Mouse (Mus musculus): ENCODE measurements around the gene Hoxc11. TPM values are rescaled to one million over a fixed set of nuclear protein-coding genes. Genes with fewer than 3 reads are reported as not detected.

Gene Hoxc11
- polyA plus RNA-seq, 1 experiment from 2014 or later, result not detected

DNA sequence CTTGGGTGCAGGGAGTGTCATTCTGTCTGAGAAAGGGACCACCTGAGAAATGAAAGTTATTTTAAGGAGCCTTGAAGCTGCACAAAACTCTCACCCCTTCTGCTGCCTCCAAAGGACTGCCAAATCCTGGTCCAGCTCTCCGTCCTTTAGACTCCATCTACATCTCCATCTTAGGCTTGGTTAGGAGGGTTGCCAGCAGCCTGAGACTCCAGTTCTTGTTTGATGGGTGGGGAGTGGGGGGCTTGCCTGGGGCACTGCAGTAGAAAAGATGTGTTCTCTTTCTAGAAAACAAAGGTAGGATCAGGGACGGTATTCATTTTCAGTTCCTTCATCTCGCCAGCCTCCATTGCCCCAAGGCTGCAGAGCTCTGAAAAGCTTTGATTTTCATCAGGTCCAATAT is 43.2 kb downstream of the Hoxc11 start:
- Histone ChIP-seq H3K4me2 (no peak overlapping the region), H3K36me3 (no peaks in the 10 kb centered on the region), H3K4me1 (replicated peaks) (peaks cover 8% of the 10 kb centered on the region), H3K27ac (no peak overlapping the region), H3K9ac (no peak overlapping the region), H3K9me3 (no peaks in the 10 kb centered on the region), H3K27me3 (peaks cover 97% of the 10 kb centered on the region), H3K4me3 (no peak overlapping the region)
- ATAC-seq (ENCODE audit: low FRiP score), result no peak
- 1% methylated on average over 3 of the region's 3 CpGs for WGBS

DNA sequence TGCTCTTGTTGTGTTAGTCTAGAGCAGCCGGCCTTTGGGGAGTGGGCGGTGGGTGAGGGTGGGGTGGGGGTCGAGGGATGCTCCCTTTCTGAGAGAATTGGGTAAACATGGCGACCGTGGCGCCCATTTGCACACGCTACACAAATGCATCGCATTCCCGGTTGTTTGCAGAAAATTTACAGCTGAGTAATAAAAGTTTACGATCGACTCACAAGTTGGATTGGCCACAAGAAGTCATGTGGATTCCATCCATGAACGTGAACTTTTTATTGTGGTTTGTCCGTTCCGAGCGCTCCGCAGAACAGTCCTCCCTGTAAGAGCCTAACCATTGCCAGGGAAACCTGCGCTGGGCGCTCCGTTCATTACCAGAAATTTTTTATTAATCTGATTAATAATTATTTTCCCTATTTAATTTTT is 43.7 kb downstream of the Hoxc11 start, which contains the start of gene Hoxc6:
Gene Hoxc6, plus strand, starts transcription at position 319 of the 417 bp plus-strand sequence.
- Histone ChIP-seq H3K27me3 (peaks cover 97% of the 10 kb centered on the region), H3K9ac (no peak within 1 kb of the TSS), H3K4me2 (peak within 1 kb of the TSS; percentile 52), H3K27ac (no peak within 1 kb of the TSS), H3K4me1 (replicated peaks) (peaks cover 8% of the 10 kb centered on the region), H3K4me3 (peak within 1 kb of the TSS; percentile 33), H3K9me3 (no peaks in the 10 kb centered on the region), H3K36me3 (no peaks in the 10 kb centered on the region)
- WGBS, result 1% methylated on average over 19 of the region's 19 CpGs
- no peak for ATAC-seq (ENCODE audit: low FRiP score)

DNA sequence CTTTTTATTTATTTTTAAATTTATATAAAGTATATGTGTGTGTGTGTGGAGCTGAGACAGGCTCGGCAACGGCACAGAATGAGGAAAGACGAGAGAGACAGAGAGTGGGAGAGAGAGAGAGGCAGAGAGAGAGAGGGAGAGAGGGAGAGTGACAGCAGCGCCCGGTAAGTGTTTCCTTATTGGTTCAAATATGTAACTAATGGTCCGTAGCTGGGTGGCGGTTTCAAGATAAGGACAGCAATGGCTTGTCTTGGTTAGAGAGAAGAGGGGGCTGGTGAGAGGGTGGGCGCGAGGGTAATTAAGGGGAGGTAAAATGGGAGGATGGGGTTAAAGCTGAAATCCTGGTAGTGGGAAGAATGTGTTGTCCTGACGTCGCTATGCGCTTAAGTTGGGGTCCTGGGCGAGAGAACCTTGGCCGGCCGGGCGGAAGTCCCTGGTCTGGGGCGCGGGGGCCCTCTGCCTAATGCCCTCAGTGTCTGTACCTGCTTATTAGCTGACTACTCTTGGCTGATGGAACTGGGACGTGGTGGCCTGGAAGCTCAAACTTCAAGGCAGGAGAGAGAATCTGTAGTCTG is 44.5 kb downstream of the Hoxc11 start:
- Histone ChIP-seq H3K36me3 (no peaks in the 10 kb centered on the region), H3K27me3 (peaks cover 98% of the 10 kb centered on the region), H3K9me3 (no peaks in the 10 kb centered on the region), H3K4me1 (replicated peaks) (peaks cover 8% of the 10 kb centered on the region), H3K9ac (no peak overlapping the region), H3K4me2 (peak overlapping the region; percentile 52), H3K4me3 (peak overlapping the region; percentile 33), H3K27ac (no peak overlapping the region)
- ATAC-seq (ENCODE audit: low FRiP score), result no peak
- 0% methylated on average over 19 of the region's 19 CpGs for WGBS

DNA sequence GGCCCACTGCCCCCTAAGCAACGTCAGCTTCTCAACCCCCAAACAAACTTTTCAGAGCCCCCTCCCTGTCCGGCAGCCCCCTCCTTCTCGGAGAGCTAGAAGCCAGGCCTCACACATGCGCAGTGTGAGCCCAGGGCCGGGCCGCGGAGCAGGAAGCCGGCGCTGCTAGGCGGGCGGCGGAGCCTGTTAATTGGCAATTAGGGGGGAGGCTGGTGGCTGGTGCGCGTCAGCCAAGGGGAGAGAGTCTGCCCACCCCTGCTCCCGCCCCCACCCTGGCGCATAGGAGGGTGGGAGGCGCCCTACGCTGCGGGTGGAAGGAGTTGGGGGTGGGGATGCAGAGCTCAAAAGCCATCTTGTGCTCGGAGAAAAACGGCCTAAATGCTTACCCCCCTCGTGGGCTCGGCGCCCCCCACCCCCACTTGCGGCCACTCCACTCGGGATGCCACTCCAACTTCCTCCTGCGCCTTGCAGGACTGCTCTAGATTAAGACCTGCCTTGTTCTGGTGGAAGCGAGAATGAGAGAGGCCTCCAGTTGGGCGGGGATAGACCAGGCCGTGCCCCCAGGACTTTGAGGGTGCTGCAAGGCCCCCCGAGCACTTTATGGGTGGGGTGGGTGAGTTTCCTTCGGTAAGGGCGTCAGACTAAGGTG is 45.1 kb downstream of the Hoxc11 start:
- H3K9ac ChIP-seq, result peak overlapping the region; percentile 56
- peaks cover 99% of the 10 kb centered on the region for H3K27me3 ChIP-seq
- no peak overlapping the region for H3K27ac ChIP-seq
- WGBS, result under 1% methylated on average over 33 of the region's 33 CpGs
- no peak for ATAC-seq (ENCODE audit: low FRiP score)
- H3K4me3 ChIP-seq, result peak overlapping the region; percentile 33
- peak overlapping the region; percentile 52 for H3K4me2 ChIP-seq
- H3K4me1 ChIP-seq (replicated peaks), result peaks cover 8% of the 10 kb centered on the region
- H3K36me3 ChIP-seq, result no peaks in the 10 kb centered on the region
- H3K9me3 ChIP-seq, result no peaks in the 10 kb centered on the region

DNA sequence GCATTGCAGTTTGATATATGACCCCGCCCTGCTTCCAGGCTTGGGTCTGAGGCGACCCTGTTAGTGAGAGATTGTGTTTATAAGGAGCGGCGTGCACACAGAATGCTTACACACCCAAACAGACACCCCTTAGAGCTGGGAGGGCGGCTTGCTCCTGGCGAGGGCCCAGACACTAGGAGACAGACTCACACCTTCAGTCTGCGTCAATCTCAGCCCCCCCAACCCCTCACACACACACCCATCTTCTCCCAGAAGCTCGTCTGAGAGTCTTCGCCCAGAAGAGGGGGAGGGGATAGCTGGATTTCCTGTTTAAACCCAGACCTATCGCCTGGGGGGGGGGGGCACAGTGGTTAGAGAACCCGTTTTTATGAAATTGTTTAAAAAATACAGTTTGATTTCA is 45.7 kb downstream of the Hoxc11 start:
- ATAC-seq (ENCODE audit: low FRiP score), result no peak
- no peak overlapping the region for H3K9ac ChIP-seq
- H3K36me3 ChIP-seq, result no peaks in the 10 kb centered on the region
- H3K4me2 ChIP-seq, result no peak overlapping the region
- no peak overlapping the region for H3K27ac ChIP-seq
- peaks cover 8% of the 10 kb centered on the region for H3K4me1 ChIP-seq (replicated peaks)
- H3K4me3 ChIP-seq, result 0 out of 2 replicates have a peak overlapping the region, but pooled peaks have one; percentile 33
- 2% methylated on average over 11 of the region's 11 CpGs for WGBS
- H3K9me3 ChIP-seq, result no peaks in the 10 kb centered on the region
- peaks cover 99% of the 10 kb centered on the region for H3K27me3 ChIP-seq

DNA sequence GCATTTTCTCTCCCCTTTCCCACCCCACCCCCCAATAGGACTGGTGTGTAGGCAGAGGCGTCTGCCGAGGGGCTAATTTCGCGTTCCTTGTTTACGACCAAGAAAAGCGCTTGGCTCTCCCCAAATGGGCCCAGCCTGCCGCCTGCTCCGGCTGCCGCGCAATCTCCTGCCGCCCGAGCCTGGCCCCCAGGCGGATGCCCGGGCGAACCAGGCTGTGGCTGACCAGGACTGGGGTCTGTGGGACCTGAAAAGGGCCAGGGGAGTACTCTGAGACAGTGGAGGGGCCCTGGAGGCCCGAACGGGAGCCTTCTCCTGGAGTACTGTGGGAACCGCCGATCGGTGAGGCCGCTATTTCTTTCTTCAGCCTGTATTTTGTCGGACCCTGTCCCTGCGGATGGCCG is 46.3 kb downstream of the Hoxc11 start:
- no peak for ATAC-seq (ENCODE audit: low FRiP score)
- H3K4me2 ChIP-seq, result no peak overlapping the region
- H3K9me3 ChIP-seq, result no peaks in the 10 kb centered on the region
- 2% methylated on average over 24 of the region's 24 CpGs for WGBS
- H3K27ac ChIP-seq, result no peak overlapping the region
- peak overlapping the region; percentile 15; the same call in 1 of the 2 replicates for H3K4me3 ChIP-seq
- peaks cover 8% of the 10 kb centered on the region for H3K4me1 ChIP-seq (replicated peaks)
- H3K27me3 ChIP-seq, result peaks cover 99% of the 10 kb centered on the region
- no peaks in the 10 kb centered on the region for H3K36me3 ChIP-seq
- H3K9ac ChIP-seq, result no peak overlapping the region

DNA sequence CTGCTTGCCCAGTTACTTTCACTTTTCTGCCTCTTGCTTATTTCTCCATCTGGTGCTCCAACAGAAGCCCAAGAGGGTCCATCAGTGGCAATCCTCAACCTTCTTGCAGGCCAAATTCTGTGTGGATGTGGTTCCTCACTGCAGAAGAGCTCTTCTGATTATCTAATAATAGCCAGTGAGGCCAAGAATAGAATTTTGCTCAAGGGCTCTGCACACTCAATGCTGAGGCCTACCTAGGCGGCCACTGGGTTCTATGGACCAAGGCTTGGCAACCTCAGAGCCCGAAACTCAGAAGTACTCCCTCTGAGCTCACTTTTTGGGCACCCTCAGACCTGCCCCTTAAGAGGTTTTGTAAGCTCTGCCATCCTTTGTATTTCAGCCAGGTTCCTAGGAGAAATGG is 47.1 kb downstream of the Hoxc11 start:
- Histone ChIP-seq H3K27ac (no peak overlapping the region), H3K9me3 (no peaks in the 10 kb centered on the region), H3K9ac (no peak overlapping the region), H3K4me2 (no peak overlapping the region), H3K4me1 (replicated peaks) (peaks cover 8% of the 10 kb centered on the region), H3K36me3 (no peaks in the 10 kb centered on the region), H3K4me3 (no peak overlapping the region), H3K27me3 (peaks cover 100% of the 10 kb centered on the region)
- 18% methylated on average over 2 of the region's 2 CpGs for WGBS
- ATAC-seq (ENCODE audit: low FRiP score), result no peak

DNA sequence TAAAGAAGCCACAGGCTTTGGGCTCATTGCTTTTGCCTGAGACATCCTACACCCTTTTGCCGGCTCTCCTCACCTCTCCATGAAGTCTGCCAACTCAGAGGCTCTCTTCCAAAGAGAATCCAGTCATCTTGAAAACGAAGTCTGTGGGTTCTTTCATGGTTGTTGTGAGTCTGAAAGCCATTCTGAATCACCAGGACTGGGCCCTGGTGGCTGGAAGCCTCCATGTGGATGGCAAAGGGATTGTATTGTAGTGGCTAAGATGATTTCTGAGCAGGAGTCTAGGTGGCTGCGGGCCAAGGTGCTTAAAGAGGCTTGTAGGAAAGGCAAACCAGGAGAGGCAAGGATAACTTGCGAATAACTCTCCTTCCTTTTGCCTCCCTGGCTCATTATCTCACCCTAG is 47.9 kb downstream of the Hoxc11 start:
- no peak for ATAC-seq (ENCODE audit: low FRiP score)
- WGBS, result 5% methylated on average over 4 of the region's 4 CpGs
- Histone ChIP-seq H3K4me1 (replicated peaks) (peaks cover 8% of the 10 kb centered on the region), H3K36me3 (no peaks in the 10 kb centered on the region), H3K4me2 (no peak overlapping the region), H3K9me3 (no peaks in the 10 kb centered on the region), H3K27me3 (peaks cover 100% of the 10 kb centered on the region), H3K27ac (no peak overlapping the region), H3K9ac (no peak overlapping the region), H3K4me3 (no peak overlapping the region)

DNA sequence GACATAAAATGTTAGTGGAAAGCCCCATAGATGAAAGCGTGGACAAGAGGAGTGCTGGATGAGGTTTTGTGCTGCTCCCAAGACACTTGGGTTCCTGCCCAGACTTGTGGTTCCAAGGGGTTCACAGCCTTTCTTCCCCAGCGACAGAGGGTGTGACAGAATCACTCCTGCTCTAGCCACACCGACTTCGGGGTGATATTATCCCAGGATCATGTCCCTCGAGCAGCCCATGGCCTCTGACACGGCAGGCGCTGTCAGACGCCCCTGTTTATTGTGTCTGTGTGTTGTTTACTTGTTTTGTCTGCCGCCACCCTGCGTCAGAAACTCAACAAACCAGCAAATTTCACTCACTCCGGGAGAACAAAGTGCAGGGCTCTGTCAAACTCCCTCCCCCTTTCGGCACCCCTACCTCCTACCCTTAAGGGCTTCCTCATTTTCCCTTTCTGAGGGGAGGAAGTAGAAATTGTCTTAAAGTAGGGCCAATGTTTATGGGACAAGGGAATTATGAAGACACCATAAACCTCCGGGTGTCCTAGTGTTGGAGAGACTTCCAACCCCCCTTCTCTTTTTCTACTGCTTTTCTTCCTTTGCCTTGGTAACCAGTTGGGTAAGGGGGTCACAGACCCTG is 48.7 kb downstream of the Hoxc11 start:
- 7% methylated on average over 13 of the region's 13 CpGs for WGBS
- Histone ChIP-seq H3K9ac (no peak overlapping the region), H3K4me1 (replicated peaks) (peaks cover 8% of the 10 kb centered on the region), H3K4me2 (no peak overlapping the region), H3K27ac (no peak overlapping the region), H3K4me3 (no peak overlapping the region), H3K27me3 (peaks cover 100% of the 10 kb centered on the region), H3K9me3 (no peaks in the 10 kb centered on the region), H3K36me3 (no peaks in the 10 kb centered on the region)
- no peak for ATAC-seq (ENCODE audit: low FRiP score)

DNA sequence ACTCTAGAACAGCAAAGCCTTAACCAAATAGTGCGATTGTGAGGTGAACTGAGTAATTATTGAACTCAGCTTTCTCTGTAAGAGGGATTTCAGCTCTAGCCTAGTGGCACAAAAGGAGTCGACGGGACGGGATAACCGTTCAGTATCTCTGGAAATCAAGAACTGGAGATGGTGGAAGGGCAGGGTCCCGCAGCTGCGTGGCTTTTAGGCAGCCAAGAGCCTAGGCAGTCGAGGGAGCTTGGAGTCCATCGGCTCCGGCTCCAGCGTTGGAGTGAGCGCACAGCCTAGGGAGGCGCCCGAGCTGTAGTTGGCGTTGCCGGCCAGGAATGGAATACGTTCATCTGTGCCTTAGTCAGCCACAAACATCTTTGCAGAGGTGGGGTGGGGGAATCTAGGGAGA is 51.1 kb downstream of the Hoxc11 start:
- Histone ChIP-seq H3K4me2 (no peak overlapping the region), H3K9me3 (no peaks in the 10 kb centered on the region), H3K36me3 (no peaks in the 10 kb centered on the region), H3K27ac (no peak overlapping the region), H3K27me3 (peaks cover 100% of the 10 kb centered on the region), H3K9ac (no peak overlapping the region), H3K4me1 (replicated peaks) (no peaks in the 10 kb centered on the region), H3K4me3 (no peak overlapping the region)
- ATAC-seq (ENCODE audit: low FRiP score), result no peak
- WGBS, result 1% methylated on average over 17 of the region's 17 CpGs

DNA sequence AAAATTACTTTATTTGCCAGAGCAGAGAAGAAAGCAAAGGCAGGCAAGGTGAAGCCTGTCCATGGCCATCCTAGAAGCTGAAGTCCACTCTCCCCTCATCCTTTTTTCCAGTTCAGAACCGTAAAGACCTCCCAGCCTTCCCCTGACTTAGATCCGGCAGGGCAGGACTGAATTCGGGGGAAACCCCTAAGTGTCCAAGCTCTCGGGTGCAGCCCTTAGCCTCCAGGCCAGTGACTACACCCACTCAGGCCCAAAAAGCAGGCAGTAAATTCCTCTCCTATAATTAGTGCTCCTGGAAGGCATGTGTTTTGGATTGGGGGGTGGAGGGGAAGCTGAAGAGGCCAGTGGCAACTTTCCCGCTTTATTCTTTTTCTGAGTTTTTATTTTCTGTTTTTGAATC is 51.6 kb downstream of the Hoxc11 start:
- H3K4me1 ChIP-seq (replicated peaks), result no peaks in the 10 kb centered on the region
- no peak for ATAC-seq (ENCODE audit: low FRiP score)
- no peak overlapping the region for H3K4me3 ChIP-seq
- 3% methylated on average over 5 of the region's 5 CpGs for WGBS
- H3K27me3 ChIP-seq, result peaks cover 100% of the 10 kb centered on the region
- H3K9ac ChIP-seq, result no peak overlapping the region
- no peak overlapping the region for H3K27ac ChIP-seq
- H3K36me3 ChIP-seq, result no peaks in the 10 kb centered on the region
- H3K4me2 ChIP-seq, result no peak overlapping the region
- no peaks in the 10 kb centered on the region for H3K9me3 ChIP-seq

DNA sequence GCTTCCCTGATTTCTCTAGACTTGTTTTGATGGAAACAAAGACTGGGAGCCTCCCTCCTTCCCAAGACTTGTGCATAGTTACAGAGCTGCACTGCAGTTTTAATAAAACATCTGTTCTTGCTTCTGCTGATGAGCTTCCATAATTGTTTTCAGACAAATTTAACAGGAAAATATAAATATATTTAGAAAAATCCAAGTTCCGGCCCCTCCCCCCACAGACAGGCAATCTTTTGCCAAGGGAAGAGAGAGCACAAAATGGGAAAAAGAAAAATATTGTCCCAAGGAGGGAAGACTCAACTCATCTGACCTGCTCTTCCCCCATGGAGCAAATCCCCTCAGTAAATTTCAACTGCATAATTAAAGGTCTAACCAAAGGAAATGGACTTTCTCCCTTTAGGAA is 52.1 kb downstream of the Hoxc11 start:
- no peak overlapping the region for H3K27ac ChIP-seq
- H3K9me3 ChIP-seq, result no peaks in the 10 kb centered on the region
- no peak for ATAC-seq (ENCODE audit: low FRiP score)
- no peak overlapping the region for H3K9ac ChIP-seq
- no peak overlapping the region for H3K4me2 ChIP-seq
- H3K27me3 ChIP-seq, result peaks cover 100% of the 10 kb centered on the region
- peaks cover 3% of the 10 kb centered on the region; the same call in 1 of the 2 replicates for H3K4me1 ChIP-seq (replicated peaks)
- 29% methylated on average over 1 of the region's 1 CpGs for WGBS
- H3K36me3 ChIP-seq, result no peaks in the 10 kb centered on the region
- no peak overlapping the region for H3K4me3 ChIP-seq

Data from hindbrain, embryonic 13.5 days (tissue).